Mouse (Mus musculus) lung, embryonic 14.5 days (tissue): Measurements from ENCODE around the gene Gns. TPM values are rescaled to one million over a fixed set of nuclear protein-coding genes. Genes with fewer than 3 reads are reported as not detected.

Experiments used
- ATAC-seq: fragments of 200-750 bp; cut with Nextera tagmentation; 2 replicates; pipeline ENCODE4 v1.8.0; 2017; ENCODE audit warnings: mild to moderate bottlenecking, moderate TSS enrichment, moderate library complexity; ENCODE audit not compliant: insufficient read depth
- DNase-seq: peaks from one replicate; pipeline ENCODE4 v3.0.0-alpha.2; 2015
- H3K27ac ChIP-seq: fragments of 300-500 bp; sonication (generic); 2 replicates; pipeline ENCODE4 v1.5.1; 2014; ENCODE audit warnings: low read depth, mild to moderate bottlenecking, moderate library complexity
- H3K27me3 ChIP-seq: fragments of 300-500 bp; sonication (generic); 2 replicates; pipeline ENCODE4 v1.6.1; 2014; ENCODE audit warnings: low read length, control low read depth; ENCODE audit not compliant: insufficient read depth
- H3K36me3 ChIP-seq: fragments of 300-500 bp; sonication (generic); 2 replicates; pipeline ENCODE4 v1.6.1; 2014; ENCODE audit warnings: control low read depth; ENCODE audit not compliant: insufficient read depth
- H3K4me1 ChIP-seq: fragments of 300-500 bp; sonication (generic); 2 replicates; pipeline ENCODE4 v1.6.1; 2014; ENCODE audit warnings: antibody characterized with exemption, control low read depth; ENCODE audit not compliant: insufficient read depth
- H3K4me2 ChIP-seq: fragments of 300-500 bp; sonication (generic); 2 replicates; pipeline ENCODE4 v1.6.1; 2014; ENCODE audit warnings: mild to moderate bottlenecking
- H3K4me3 ChIP-seq: fragments of 300-500 bp; sonication (generic); 2 replicates; pipeline ENCODE4 v1.5.1; 2014; ENCODE audit warnings: low read depth, low read length
- H3K9ac ChIP-seq: fragments of 300-500 bp; sonication (generic); 2 replicates; pipeline ENCODE4 v1.6.1; 2014
- H3K9me3 ChIP-seq: fragments of 300-500 bp; sonication (generic); 2 replicates; pipeline ENCODE4 v1.6.1; 2016; ENCODE audit warnings: low read depth, low read length, control low read depth
- CTCF ChIP-seq: IDR thresholded peaks from 2 replicates; pipeline ENCODE4 v1.5.1; 2016; ENCODE audit warnings: antibody characterized with exemption, low read depth
- WGBS: fragments of 180-500 bp; shearing (Covaris S2); extraction: QIAGEN DNeasy Blood & Tissue Kit; methylation state at CpG from one replicate; pipeline ENCODE4 v1.1.7; 2014; 5-methylcytosine and 5-hydroxymethylcytosine counted together
- polyA plus RNA-seq: library from polyadenylated mRNA; unstranded; fragments of >200 nt; fragmentation: Nextera tagmentation; extraction: Ambion mirVana; gene quantifications from 2 replicates; pipeline ENCODE4 v1.2.1, GENCODE M21; 2014

The Gns gene
- polyA plus RNA-seq, 1 experiment from 2014 or later, result 46.9 TPM

- no peak overlapping the region for H3K4me3 ChIP-seq
- H3K4me1 ChIP-seq, result peaks cover 23% of the 10 kb centered on the region
- TF ChIP-seq CTCF, result no peak
- no peak for DNase-seq
- H3K27me3 ChIP-seq, result no peaks in the 10 kb centered on the region
- H3K9ac ChIP-seq, result no peak overlapping the region
- H3K27ac ChIP-seq, result no peak overlapping the region
- 54% methylated on average over 10 of the region's 10 CpGs for whole genome bisulfite sequencing
- ATAC-seq, result no peak
- H3K9me3 ChIP-seq, result no peaks in the 10 kb centered on the region
- H3K36me3 ChIP-seq, result peaks cover 73% of the 10 kb centered on the region
- no peak overlapping the region for H3K4me2 ChIP-seq
These were observed 25.7 kb downstream of the Gns start for GRCm38 (mm10) chr10:121390602-121391001.

- Histone ChIP-seq H3K27ac (no peak overlapping the region), H3K4me3 (no peak overlapping the region), H3K9ac (no peak overlapping the region), H3K4me2 (no peak overlapping the region), H3K36me3 (peaks cover 84% of the 10 kb centered on the region), H3K27me3 (no peaks in the 10 kb centered on the region), H3K9me3 (no peaks in the 10 kb centered on the region), H3K4me1 (peaks cover 11% of the 10 kb centered on the region; the same call in 1 of the 2 replicates)
- TF ChIP-seq CTCF, result no peak
- WGBS, result 96% methylated on average over 8 of the region's 8 CpGs
- ATAC-seq (no peak), DNase-seq (no peak)
These were observed 27.0 kb downstream of the Gns start for GRCm38 (mm10) chr10:121391901-121392300.

GRCm38 (mm10) chr10:121394270-121394669 is 29.4 kb downstream of the Gns start:
- Histone ChIP-seq H3K4me3 (no peak overlapping the region), H3K4me2 (no peak overlapping the region), H3K4me1 (peaks cover 8% of the 10 kb centered on the region; the same call in 1 of the 2 replicates), H3K9ac (no peak overlapping the region), H3K27me3 (no peaks in the 10 kb centered on the region), H3K27ac (0 out of 2 replicates have a peak overlapping the region, but pooled peaks have one; percentile 18), H3K36me3 (peaks cover 64% of the 10 kb centered on the region), H3K9me3 (no peaks in the 10 kb centered on the region)
- 47% methylated on average over 6 of the region's 6 CpGs for WGBS
- no peak for TF ChIP-seq CTCF
- ATAC-seq (peak; percentile 27; the same call in 1 of the 2 replicates), DNase-seq (peak; percentile 32)

- Histone ChIP-seq H3K4me1 (peaks cover 8% of the 10 kb centered on the region; the same call in 1 of the 2 replicates), H3K9me3 (no peaks in the 10 kb centered on the region), H3K27ac (no peak overlapping the region), H3K9ac (no peak overlapping the region), H3K4me2 (no peak overlapping the region), H3K36me3 (peaks cover 58% of the 10 kb centered on the region), H3K4me3 (no peak overlapping the region), H3K27me3 (no peaks in the 10 kb centered on the region)
- WGBS, result 53% methylated on average over 18 of the region's 18 CpGs
- peak; percentile 35 for DNase-seq
- no peak for ATAC-seq
- TF ChIP-seq CTCF, result no peak
These were observed 30.0 kb downstream of the Gns start for GRCm38 (mm10) chr10:121394789-121395325.

GRCm38 (mm10) chr10:121395542-121396176 is 30.8 kb downstream of the Gns start:
- Histone ChIP-seq H3K27me3 (no peaks in the 10 kb centered on the region), H3K4me2 (no peak overlapping the region), H3K36me3 (peaks cover 50% of the 10 kb centered on the region), H3K4me3 (no peak overlapping the region), H3K9ac (no peak overlapping the region), H3K4me1 (peaks cover 8% of the 10 kb centered on the region; the same call in 1 of the 2 replicates), H3K9me3 (no peaks in the 10 kb centered on the region), H3K27ac (no peak overlapping the region)
- ATAC-seq, result no peak
- TF ChIP-seq CTCF, result no peak
- peak; percentile 39 for DNase-seq
- WGBS, result 71% methylated on average over 20 of the region's 20 CpGs

- H3K36me3 ChIP-seq, result peaks cover 22% of the 10 kb centered on the region
- H3K4me1 ChIP-seq, result peaks cover 5% of the 10 kb centered on the region; the same call in 1 of the 2 replicates
- no peak overlapping the region for H3K9ac ChIP-seq
- H3K4me2 ChIP-seq, result no peak overlapping the region
- WGBS, result 79% methylated on average over 7 of the region's 7 CpGs
- H3K4me3 ChIP-seq, result no peak overlapping the region
- no peak for TF ChIP-seq CTCF
- H3K9me3 ChIP-seq, result no peaks in the 10 kb centered on the region
- H3K27me3 ChIP-seq, result no peaks in the 10 kb centered on the region
- H3K27ac ChIP-seq, result no peak overlapping the region
- DNase-seq (no peak), ATAC-seq (no peak)
These were observed 33.7 kb downstream of the Gns start for GRCm38 (mm10) chr10:121398599-121398998.

- no peak overlapping the region for H3K27ac ChIP-seq
- H3K36me3 ChIP-seq, result peaks cover 6% of the 10 kb centered on the region
- H3K4me3 ChIP-seq, result no peak overlapping the region
- H3K4me2 ChIP-seq, result no peak overlapping the region
- no peaks in the 10 kb centered on the region for H3K4me1 ChIP-seq
- no peaks in the 10 kb centered on the region for H3K9me3 ChIP-seq
- ATAC-seq, result no peak
- no peak for TF ChIP-seq CTCF
- 78% methylated on average over 7 of the region's 7 CpGs for WGBS
- H3K27me3 ChIP-seq, result no peaks in the 10 kb centered on the region
- H3K9ac ChIP-seq, result no peak overlapping the region
- no peak for DNase-seq
These were observed 36.1 kb downstream of the Gns start for GRCm38 (mm10) chr10:121401005-121401404.
